Mouse (Mus musculus) small intestine, adult 2 months (tissue): ENCODE measurements around the gene Sec62. TPM values are rescaled to one million over a fixed set of nuclear protein-coding genes. Genes with fewer than 3 reads are reported as not detected.

ENCODE experiments used
- H3K27ac ChIP-seq: fragments of 200-500 bp; 2 replicates; pipeline ENCODE4 v1.5.1; 2012; ENCODE audit warnings: low read depth, low read length, control low read depth, inconsistent platforms; ENCODE audit not compliant: insufficient read depth
- H3K27me3 ChIP-seq: fragments of 200-500 bp; 2 replicates; pipeline ENCODE4 v1.6.1; 2012; ENCODE audit warnings: mild to moderate bottlenecking, moderate library complexity, low read length, inconsistent platforms; ENCODE audit not compliant: control insufficient read depth, insufficient read depth
- H3K36me3 ChIP-seq: fragments of 200-500 bp; 2 replicates; pipeline ENCODE4 v1.6.1; 2012; ENCODE audit warnings: mild to moderate bottlenecking, low read length, control low read depth, inconsistent platforms; ENCODE audit not compliant: control insufficient read depth, insufficient read depth
- H3K4me1 ChIP-seq: fragments of 200-500 bp; 2 replicates; pipeline ENCODE4 v1.6.1; 2012; ENCODE audit warnings: low read length, inconsistent platforms, mixed read lengths; ENCODE audit not compliant: control insufficient read depth, insufficient read depth, insufficient read length
- H3K4me3 ChIP-seq: fragments of 200-500 bp; 2 replicates; pipeline ENCODE4 v1.5.1; 2012; ENCODE audit warnings: low read depth, mild to moderate bottlenecking, control low read depth, inconsistent platforms, low read length, moderate library complexity
- CTCF ChIP-seq: fragments of 200-500 bp; IDR thresholded peaks from 2 replicates; pipeline ENCODE4 v1.5.1; 2012; ENCODE audit warnings: low read depth, mild to moderate bottlenecking, control low read depth, inconsistent platforms, low read length, moderate library complexity, mixed read lengths; ENCODE audit not compliant: insufficient replicate concordance, insufficient read length; ENCODE audit errors: extremely low read depth
- POLR2A ChIP-seq: fragments of 200-500 bp; IDR thresholded peaks from 2 replicates; pipeline ENCODE4 v1.6.1; 2012; ENCODE audit warnings: low read depth, mild to moderate bottlenecking, control low read depth, inconsistent platforms, low read length, moderate library complexity
- WGBS: fragments of 180-500 bp; shearing (Covaris S2); methylation state at CpG from one replicate; pipeline ENCODE4 v1.1.7; 2018; 5-methylcytosine and 5-hydroxymethylcytosine counted together
- polyA plus RNA-seq: library from polyadenylated mRNA; depleted of rRNA; stranded (reverse); fragments of >200 nt; gene quantifications from 2 replicates; pipeline ENCODE4 v1.2.3, GENCODE M21; 2012

Gene Sec62
- polyA plus RNA-seq, 1 experiment: 4.6 TPM

DNA sequence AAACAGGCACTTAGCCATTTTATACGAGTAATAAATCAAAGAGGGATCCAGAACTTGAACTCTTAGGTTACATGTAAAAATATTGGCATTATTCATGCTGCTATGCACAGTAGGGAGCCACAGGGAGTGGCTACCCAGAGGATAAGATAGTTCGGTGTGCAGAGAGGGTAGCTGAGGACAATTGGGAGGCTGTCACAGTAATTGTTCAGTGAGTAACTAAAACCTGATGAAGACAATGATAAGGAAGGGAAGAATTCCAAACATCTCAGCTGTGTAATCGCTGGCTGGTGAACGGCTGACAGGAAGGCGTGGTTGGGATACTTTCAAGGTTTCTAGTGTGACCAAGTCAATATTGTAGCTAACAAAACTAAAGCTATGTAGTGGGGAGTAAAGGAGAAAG lies 4.1 kb upstream of the Sec62 start:
- WGBS: 19% methylated on average over 5 of the region's 5 CpGs
- H3K27ac ChIP-seq: no peak overlapping the region
- H3K4me1 ChIP-seq: no peaks in the 10 kb centered on the region
- H3K4me3 ChIP-seq: no peak overlapping the region
- no peaks in the 10 kb centered on the region for H3K27me3 ChIP-seq
- no peaks in the 10 kb centered on the region for H3K36me3 ChIP-seq
- TF ChIP-seq POLR2A (no peak), CTCF (no peak)

DNA sequence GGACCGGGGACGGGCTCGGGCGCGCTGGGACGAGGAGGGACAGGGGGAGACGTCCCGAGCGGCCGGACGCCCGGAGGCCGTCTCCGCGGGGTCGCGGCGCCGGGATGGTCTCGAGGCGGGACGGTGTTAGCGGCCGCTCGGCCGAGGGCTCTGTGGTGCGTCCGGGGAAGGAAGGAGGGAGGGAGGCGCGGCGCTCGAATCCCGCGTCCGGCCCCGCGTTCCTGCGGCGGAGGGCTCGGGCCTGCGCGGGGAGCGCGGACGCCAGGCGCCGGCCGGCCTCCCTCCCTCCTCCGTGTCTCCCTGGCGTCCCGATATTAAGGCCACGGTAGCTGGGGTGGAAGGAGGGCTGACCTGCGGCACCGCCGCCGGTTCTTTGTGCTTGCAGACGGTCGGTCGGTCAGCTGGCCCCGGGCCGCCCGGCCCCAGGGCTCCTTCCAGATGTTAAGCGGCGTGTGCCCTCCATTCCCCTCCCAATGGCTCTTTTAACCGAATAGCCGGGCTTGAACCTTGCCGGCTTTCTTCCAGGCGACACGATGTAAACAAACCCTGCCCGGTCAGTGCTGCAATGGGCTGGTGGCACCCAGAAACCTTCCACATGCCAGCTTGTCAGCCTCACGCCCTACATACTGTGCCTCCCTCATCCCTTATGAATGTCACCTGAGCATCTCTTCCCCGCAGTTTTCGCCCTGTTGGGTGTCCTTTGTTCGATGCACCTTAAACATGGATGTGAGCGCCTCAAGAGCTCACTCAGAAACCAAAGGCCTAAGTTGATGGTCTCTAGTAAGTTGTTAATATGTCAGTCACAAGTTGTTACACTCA lies 937 bp downstream of the Sec62 start:
- no peak for TF ChIP-seq CTCF
- no peak for TF ChIP-seq POLR2A
- H3K27ac ChIP-seq: peak overlapping the region; percentile 27
- peak overlapping the region; percentile 82 for H3K4me3 ChIP-seq
- no peaks in the 10 kb centered on the region for H3K27me3 ChIP-seq
- WGBS: under 1% methylated on average over 74 of the region's 75 CpGs
- 0 out of 2 replicates have a peak, but pooled peaks cover 1% of the 10 kb centered on the region for H3K36me3 ChIP-seq
- no peaks in the 10 kb centered on the region for H3K4me1 ChIP-seq

DNA sequence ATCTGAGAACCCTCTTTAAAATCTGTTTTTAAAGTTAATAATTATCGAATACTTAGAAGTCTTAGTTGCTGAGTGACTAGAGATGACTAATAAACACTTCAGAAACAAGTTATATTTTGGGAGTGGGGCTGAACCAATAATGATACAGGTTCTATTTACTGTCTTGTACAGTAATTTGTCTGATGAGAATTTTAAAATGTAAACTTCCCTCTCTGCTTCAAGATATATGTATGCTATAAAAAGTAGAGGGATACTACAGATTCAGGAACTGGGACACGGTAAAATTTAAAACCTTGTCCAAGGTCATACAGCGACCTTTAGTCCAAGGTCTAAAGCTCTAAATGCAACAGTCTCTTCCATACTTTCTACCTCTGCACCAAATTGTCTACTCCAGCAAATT lies 9.5 kb downstream of the Sec62 start:
- H3K4me3 ChIP-seq: no peak overlapping the region
- TF ChIP-seq CTCF (no peak), POLR2A (no peak)

GRCm38 (mm10) chr3:30812881-30813280 lies 20.2 kb downstream of the Sec62 start:
- Histone ChIP-seq H3K4me3 (no peak overlapping the region), H3K27me3 (no peaks in the 10 kb centered on the region), H3K36me3 (peaks cover 25% of the 10 kb centered on the region), H3K4me1 (no peaks in the 10 kb centered on the region), H3K27ac (no peak overlapping the region)
- 20% methylated on average over 3 of the region's 3 CpGs for WGBS
- TF ChIP-seq POLR2A (no peak), CTCF (no peak)

More for the DNA sequence above, 9.5 kb downstream of the Sec62 start:
- H3K36me3 ChIP-seq: peaks cover 24% of the 10 kb centered on the region
- no peak overlapping the region for H3K27ac ChIP-seq
- 66% methylated on average over 3 of the region's 3 CpGs for whole genome bisulfite sequencing
- H3K4me1 ChIP-seq: no peaks in the 10 kb centered on the region
- no peaks in the 10 kb centered on the region for H3K27me3 ChIP-seq

DNA sequence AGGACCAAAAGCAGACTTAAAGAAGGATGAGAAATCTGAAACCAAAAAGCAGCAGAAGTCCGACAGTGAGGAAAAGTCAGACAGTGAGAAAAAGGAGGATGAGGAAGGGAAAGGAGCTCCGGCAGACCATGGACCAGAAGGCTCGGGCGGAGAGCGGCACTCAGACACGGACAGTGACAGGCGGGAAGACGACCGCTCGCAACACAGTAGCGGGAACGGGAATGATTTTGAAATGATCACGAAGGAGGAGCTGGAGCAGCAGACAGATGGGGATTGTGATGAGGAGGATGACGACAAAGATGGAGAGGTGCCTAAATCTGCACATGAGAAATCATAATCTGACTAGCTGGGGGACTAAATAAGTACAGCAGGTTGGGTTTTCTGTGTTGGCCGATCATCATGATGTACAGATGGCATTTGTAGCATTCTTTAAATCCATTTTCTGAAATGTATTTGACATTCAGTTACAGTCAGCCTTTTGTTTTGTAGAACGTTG lies 26.0 kb downstream of the Sec62 start:
- Histone ChIP-seq H3K36me3 (peaks cover 27% of the 10 kb centered on the region), H3K27ac (no peak overlapping the region), H3K4me3 (no peak overlapping the region), H3K4me1 (no peaks in the 10 kb centered on the region), H3K27me3 (no peaks in the 10 kb centered on the region)
- 95% methylated on average over 16 of the region's 16 CpGs for WGBS
- TF ChIP-seq CTCF (no peak), POLR2A (no peak)

DNA sequence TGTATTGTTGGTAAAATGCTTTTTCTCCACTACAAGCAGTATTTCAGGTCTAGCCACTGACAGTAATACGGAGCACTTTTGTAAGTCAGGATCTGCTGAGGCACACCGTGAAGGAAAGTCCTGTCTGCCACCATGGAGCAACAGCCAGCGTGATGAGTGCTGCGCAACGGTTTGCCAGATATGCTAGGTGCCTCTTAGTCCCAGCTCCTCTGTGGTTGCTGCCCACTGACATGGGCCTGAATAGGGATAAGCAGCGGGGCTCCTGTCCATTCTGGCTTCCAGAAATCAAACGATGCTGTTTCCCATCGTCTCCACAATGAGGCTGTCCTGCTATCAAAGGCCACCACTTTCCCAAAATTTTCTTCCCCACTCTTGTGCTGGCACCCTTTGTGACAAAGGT lies 29.5 kb downstream of the Sec62 start:
- Histone ChIP-seq H3K27ac (no peak overlapping the region), H3K36me3 (peaks cover 18% of the 10 kb centered on the region), H3K4me3 (no peak overlapping the region), H3K27me3 (no peaks in the 10 kb centered on the region), H3K4me1 (no peaks in the 10 kb centered on the region)
- 92% methylated on average over 8 of the region's 8 CpGs for WGBS
- TF ChIP-seq CTCF: no peak
- TF ChIP-seq POLR2A: no peak

GRCm38 (mm10) chr3:30826069-30826468 lies 33.4 kb downstream of the Sec62 start:
- 87% methylated on average over 5 of the region's 5 CpGs for WGBS
- Histone ChIP-seq H3K27ac (no peak overlapping the region), H3K36me3 (peaks cover 2% of the 10 kb centered on the region; the same call in 1 of the 2 replicates), H3K27me3 (no peaks in the 10 kb centered on the region), H3K4me1 (no peaks in the 10 kb centered on the region), H3K4me3 (no peak overlapping the region)
- TF ChIP-seq POLR2A (no peak), CTCF (no peak)
